Mouse (Mus musculus): Measurements from ENCODE around the gene Gm20532.

Gm20532 gene

GRCm38 (mm10) chr2:26627921-26628739 lies 41.7 kb downstream of the Gm20532 start, which contains the start of gene Fam69b:
Fam69b (plus strand) TSS chr2:26628457.
- DNase-seq, result peak; percentile 86

GRCm38 (mm10) chr2:26628792-26629437 lies 42.5 kb downstream of the Gm20532 start:
- no peak for DNase-seq

GRCm38 (mm10) chr2:26632541-26633395 lies 46.3 kb downstream of the Gm20532 start:
- no peak for DNase-seq

- DNase-seq, result no peak
Observed at GRCm38 (mm10) chr2:26633953-26634530, 47.6 kb downstream of the Gm20532 start.

GRCm38 (mm10) chr2:26634629-26635488 lies 48.4 kb downstream of the Gm20532 start:
- no peak for DNase-seq

GRCm38 (mm10) chr2:26635489-26636324 lies 49.3 kb downstream of the Gm20532 start:
- no peak for DNase-seq

- DNase-seq, result no peak
Observed at GRCm38 (mm10) chr2:26636325-26636635, 49.8 kb downstream of the Gm20532 start.

GRCm38 (mm10) chr2:26637316-26637932 lies 51.0 kb downstream of the Gm20532 start:
- no peak for DNase-seq

- no peak for DNase-seq
Observed at GRCm38 (mm10) chr2:26638039-26638438, 51.6 kb downstream of the Gm20532 start.

- DNase-seq, result no peak
Observed at GRCm38 (mm10) chr2:26638572-26638971, 52.1 kb downstream of the Gm20532 start.

GRCm38 (mm10) chr2:26639083-26639482 lies 52.6 kb downstream of the Gm20532 start:
- DNase-seq, result peak; percentile 81

- DNase-seq, result peak; percentile 96
Observed at GRCm38 (mm10) chr2:26639838-26640830, 53.7 kb downstream of the Gm20532 start.

GRCm38 (mm10) chr2:26641006-26641647 lies 54.7 kb downstream of the Gm20532 start:
- no peak for DNase-seq

- DNase-seq, result peak; percentile 62
Observed at GRCm38 (mm10) chr2:26643942-26644341, 57.5 kb downstream of the Gm20532 start.

GRCm38 (mm10) chr2:26646643-26647293 lies 60.3 kb downstream of the Gm20532 start:
- peak; percentile 82 for DNase-seq

GRCm38 (mm10) chr2:26654687-26655086 lies 68.2 kb downstream of the Gm20532 start:
- DNase-seq, result no peak

GRCm38 (mm10) chr2:26657426-26657825 lies 71.0 kb downstream of the Gm20532 start:
- no peak for DNase-seq

- DNase-seq, result peak; percentile 60
Observed at GRCm38 (mm10) chr2:26661143-26661752, 74.8 kb downstream of the Gm20532 start.

Data from thymus, postnatal 14 days (tissue).